Mouse (Mus musculus): ENCODE measurements around the gene Iah1. TPM values are rescaled to one million over a fixed set of nuclear protein-coding genes. Genes with fewer than 3 reads are reported as not detected.

Iah1 gene
- polyA plus RNA-seq, 1 experiment from 2014 or later: 48.5 TPM

GRCm38 (mm10) chr12:21340674-21341073 is 24.5 kb downstream of the Iah1 start:
- H3K27ac ChIP-seq: no peak overlapping the region
- WGBS: 91% methylated on average over 5 of the region's 5 CpGs
- H3K4me2 ChIP-seq: no peak overlapping the region
- no peaks in the 10 kb centered on the region for H3K9me3 ChIP-seq
- no peaks in the 10 kb centered on the region for H3K4me1 ChIP-seq
- H3K4me3 ChIP-seq (replicated peaks): no peak overlapping the region
- H3K36me3 ChIP-seq: peaks cover 19% of the 10 kb centered on the region; the same call in 1 of the 2 replicates
- no peak for ATAC-seq (ENCODE audit: insufficient read depth, low FRiP score, low read depth)
- no peak overlapping the region for H3K9ac ChIP-seq
- H3K27me3 ChIP-seq (replicated peaks): no peaks in the 10 kb centered on the region

DNA sequence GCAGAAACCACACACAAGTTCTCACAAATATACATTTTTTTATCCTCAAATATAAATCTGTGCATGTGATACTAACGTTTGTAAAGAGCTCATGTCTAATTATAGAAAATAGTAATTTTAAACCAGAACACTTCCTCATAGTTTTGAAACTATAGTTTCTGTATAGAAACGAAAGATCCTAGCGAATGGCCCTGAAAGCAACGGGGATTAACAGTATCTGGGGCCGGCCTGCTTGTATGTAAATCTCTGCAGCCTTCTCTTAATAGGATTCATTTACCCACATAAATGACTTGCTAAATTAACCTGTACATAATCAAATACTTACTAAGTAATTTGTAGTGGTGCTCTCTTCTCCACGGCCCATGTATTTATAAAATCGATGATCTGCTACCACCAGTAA is 30.8 kb downstream of the Iah1 start:
- no peak overlapping the region for H3K4me2 ChIP-seq
- no peak overlapping the region for H3K9ac ChIP-seq
- H3K36me3 ChIP-seq: peaks cover 13% of the 10 kb centered on the region
- H3K4me3 ChIP-seq (replicated peaks): no peak overlapping the region
- H3K9me3 ChIP-seq: no peaks in the 10 kb centered on the region
- no peak for ATAC-seq (ENCODE audit: insufficient read depth, low FRiP score, low read depth)
- no peak overlapping the region for H3K27ac ChIP-seq
- H3K27me3 ChIP-seq (replicated peaks): no peaks in the 10 kb centered on the region
- H3K4me1 ChIP-seq: no peaks in the 10 kb centered on the region
- 90% methylated on average over 7 of the region's 7 CpGs for WGBS

DNA sequence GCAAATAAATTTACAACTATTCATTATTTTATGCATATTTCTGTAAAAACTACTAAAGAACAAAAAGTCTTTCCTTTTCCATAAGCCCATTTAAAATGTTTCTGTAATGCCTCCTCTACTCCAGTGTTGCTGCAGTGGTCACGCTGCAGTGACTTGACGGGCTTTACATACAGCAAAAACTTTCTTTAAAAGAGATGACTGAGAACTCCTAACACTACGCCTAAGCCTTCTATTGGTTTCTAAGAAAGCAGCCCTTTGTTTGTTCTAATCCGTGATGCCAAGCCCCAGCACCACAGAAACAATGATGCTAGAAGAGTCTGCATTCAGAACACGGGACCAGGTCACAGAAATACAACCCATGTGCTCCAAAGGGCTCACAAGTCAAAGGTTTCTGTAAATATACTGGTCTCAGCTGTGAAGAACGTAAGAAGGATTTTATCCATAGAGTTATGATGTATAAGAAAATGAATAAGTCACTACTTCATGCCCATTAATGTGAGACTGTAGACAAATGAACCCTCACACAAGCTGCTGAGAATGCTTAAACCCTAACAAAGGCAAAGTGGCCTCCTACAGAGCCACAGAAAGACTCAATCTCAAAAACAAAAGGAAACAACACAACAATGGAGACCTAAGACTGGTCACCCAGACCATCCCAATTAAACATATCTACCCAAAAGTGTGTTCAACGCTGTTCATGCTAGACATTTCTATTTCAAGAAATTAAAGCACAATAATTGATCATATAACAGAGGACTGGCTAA is 34.1 kb downstream of the Iah1 start:
- WGBS: 81% methylated on average over 7 of the region's 7 CpGs
- Histone ChIP-seq H3K4me1 (no peaks in the 10 kb centered on the region), H3K27me3 (replicated peaks) (no peaks in the 10 kb centered on the region), H3K4me3 (replicated peaks) (no peak overlapping the region), H3K36me3 (peaks cover 25% of the 10 kb centered on the region), H3K9me3 (no peaks in the 10 kb centered on the region), H3K4me2 (no peak overlapping the region), H3K9ac (no peak overlapping the region), H3K27ac (no peak overlapping the region)
- ATAC-seq (ENCODE audit: insufficient read depth, low FRiP score, low read depth): no peak

- Histone ChIP-seq H3K27ac (no peak overlapping the region), H3K9ac (no peak overlapping the region), H3K9me3 (no peaks in the 10 kb centered on the region), H3K4me1 (no peaks in the 10 kb centered on the region), H3K4me3 (replicated peaks) (no peak overlapping the region), H3K36me3 (peaks cover 25% of the 10 kb centered on the region), H3K27me3 (replicated peaks) (no peaks in the 10 kb centered on the region), H3K4me2 (no peak overlapping the region)
- 91% methylated on average over 8 of the region's 8 CpGs for WGBS
- no peak for ATAC-seq (ENCODE audit: insufficient read depth, low FRiP score, low read depth)
Measured at GRCm38 (mm10) chr12:21353681-21354080, 37.5 kb downstream of the Iah1 start.

- H3K9ac ChIP-seq: no peak overlapping the region
- H3K27ac ChIP-seq: no peak overlapping the region
- 61% methylated on average over 2 of the region's 2 CpGs for WGBS
- no peaks in the 10 kb centered on the region for H3K36me3 ChIP-seq
- H3K9me3 ChIP-seq: no peaks in the 10 kb centered on the region
- no peak overlapping the region for H3K4me2 ChIP-seq
- peak; percentile 35; the same call in 1 of the 2 replicates for ATAC-seq (ENCODE audit: insufficient read depth, low FRiP score, low read depth)
- peaks cover 5% of the 10 kb centered on the region; the same call in 1 of the 2 replicates for H3K4me1 ChIP-seq
- H3K27me3 ChIP-seq (replicated peaks): no peaks in the 10 kb centered on the region
- H3K4me3 ChIP-seq (replicated peaks): no peak overlapping the region
Measured at GRCm38 (mm10) chr12:21362686-21363085, 46.5 kb downstream of the Iah1 start.

- Histone ChIP-seq H3K4me1 (peaks cover 5% of the 10 kb centered on the region; the same call in 1 of the 2 replicates), H3K9ac (no peak overlapping the region), H3K4me3 (replicated peaks) (no peak overlapping the region), H3K27me3 (replicated peaks) (no peaks in the 10 kb centered on the region), H3K9me3 (no peaks in the 10 kb centered on the region), H3K27ac (no peak overlapping the region; the same call in 1 of the 2 replicates), H3K4me2 (no peak overlapping the region), H3K36me3 (no peaks in the 10 kb centered on the region)
- no peak for ATAC-seq (ENCODE audit: insufficient read depth, low FRiP score, low read depth)
- WGBS: 82% methylated on average over 3 of the region's 3 CpGs
Measured at GRCm38 (mm10) chr12:21363195-21363594, 47.0 kb downstream of the Iah1 start.

- WGBS: 75% methylated on average over 10 of the region's 10 CpGs
- H3K9me3 ChIP-seq: no peaks in the 10 kb centered on the region
- no peak overlapping the region for H3K4me2 ChIP-seq
- ATAC-seq (ENCODE audit: insufficient read depth, low FRiP score, low read depth): no peak
- H3K27me3 ChIP-seq (replicated peaks): no peaks in the 10 kb centered on the region
- no peak overlapping the region for H3K9ac ChIP-seq
- H3K36me3 ChIP-seq: no peaks in the 10 kb centered on the region
- peaks cover 5% of the 10 kb centered on the region; the same call in 1 of the 2 replicates for H3K4me1 ChIP-seq
- H3K27ac ChIP-seq: no peak overlapping the region
- no peak overlapping the region for H3K4me3 ChIP-seq (replicated peaks)
Measured at GRCm38 (mm10) chr12:21364624-21365435, 48.6 kb downstream of the Iah1 start.

DNA sequence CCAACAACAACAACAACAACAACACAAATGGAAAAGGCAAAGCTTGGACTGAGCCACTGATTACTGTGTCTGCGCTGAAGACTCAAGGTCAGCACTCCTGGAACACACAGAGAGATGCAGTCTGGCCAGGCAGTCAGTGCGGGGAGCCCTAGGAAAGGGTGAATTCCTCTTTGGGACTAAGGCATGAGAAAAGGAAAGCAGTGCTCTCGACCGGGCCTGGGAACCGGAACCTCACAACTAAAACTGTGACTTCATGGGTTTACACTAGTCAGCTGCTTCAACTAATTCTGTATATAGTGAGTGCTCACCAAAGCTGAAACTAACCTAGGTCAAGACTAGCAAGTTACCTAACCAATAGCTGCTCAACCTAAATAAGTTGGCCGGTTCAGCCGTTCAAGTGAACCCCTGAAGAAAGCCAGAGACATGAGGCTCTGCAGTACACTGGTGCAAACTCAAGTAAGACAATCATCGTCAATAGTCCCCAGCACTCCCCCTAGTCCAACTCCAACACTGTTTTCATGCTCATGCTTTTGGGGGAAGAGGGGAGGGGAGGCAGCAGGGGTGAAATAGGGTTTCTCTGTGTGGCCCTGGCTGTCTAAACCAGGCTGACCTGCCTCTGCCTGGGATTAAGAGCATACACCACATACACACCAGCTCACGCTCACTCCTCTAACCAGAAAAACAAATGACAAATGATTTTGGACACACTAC is 52.3 kb downstream of the Iah1 start:
- Histone ChIP-seq H3K4me2 (no peak overlapping the region), H3K4me1 (peaks cover 5% of the 10 kb centered on the region; the same call in 1 of the 2 replicates), H3K36me3 (no peaks in the 10 kb centered on the region), H3K27ac (no peak overlapping the region), H3K4me3 (replicated peaks) (no peak overlapping the region), H3K27me3 (replicated peaks) (no peaks in the 10 kb centered on the region), H3K9ac (no peak overlapping the region), H3K9me3 (no peaks in the 10 kb centered on the region)
- no peak for ATAC-seq (ENCODE audit: insufficient read depth, low FRiP score, low read depth)
- WGBS: 86% methylated on average over 9 of the region's 9 CpGs

DNA sequence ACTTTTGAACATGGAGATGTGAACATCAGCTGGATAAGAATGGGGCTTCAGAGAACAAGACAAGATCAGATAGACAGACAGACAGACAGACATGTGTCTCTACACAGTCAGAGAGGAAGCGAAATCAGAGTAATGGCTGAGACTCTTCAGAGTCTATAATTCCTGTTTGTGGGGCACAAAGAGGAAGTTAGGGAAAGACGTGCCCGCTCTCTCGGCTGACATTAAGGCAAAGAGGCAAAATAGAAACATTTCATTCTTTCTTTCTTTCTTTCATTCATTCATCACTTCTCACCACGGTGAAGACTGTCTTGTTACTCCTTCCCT is 52.9 kb downstream of the Iah1 start:
- Histone ChIP-seq H3K4me2 (no peak overlapping the region), H3K9me3 (no peaks in the 10 kb centered on the region), H3K36me3 (no peaks in the 10 kb centered on the region), H3K27me3 (replicated peaks) (no peaks in the 10 kb centered on the region), H3K4me1 (peaks cover 5% of the 10 kb centered on the region; the same call in 1 of the 2 replicates), H3K4me3 (replicated peaks) (no peak overlapping the region), H3K27ac (no peak overlapping the region), H3K9ac (no peak overlapping the region)
- ATAC-seq (ENCODE audit: insufficient read depth, low FRiP score, low read depth): no peak
- WGBS: 88% methylated on average over 5 of the region's 5 CpGs

DNA sequence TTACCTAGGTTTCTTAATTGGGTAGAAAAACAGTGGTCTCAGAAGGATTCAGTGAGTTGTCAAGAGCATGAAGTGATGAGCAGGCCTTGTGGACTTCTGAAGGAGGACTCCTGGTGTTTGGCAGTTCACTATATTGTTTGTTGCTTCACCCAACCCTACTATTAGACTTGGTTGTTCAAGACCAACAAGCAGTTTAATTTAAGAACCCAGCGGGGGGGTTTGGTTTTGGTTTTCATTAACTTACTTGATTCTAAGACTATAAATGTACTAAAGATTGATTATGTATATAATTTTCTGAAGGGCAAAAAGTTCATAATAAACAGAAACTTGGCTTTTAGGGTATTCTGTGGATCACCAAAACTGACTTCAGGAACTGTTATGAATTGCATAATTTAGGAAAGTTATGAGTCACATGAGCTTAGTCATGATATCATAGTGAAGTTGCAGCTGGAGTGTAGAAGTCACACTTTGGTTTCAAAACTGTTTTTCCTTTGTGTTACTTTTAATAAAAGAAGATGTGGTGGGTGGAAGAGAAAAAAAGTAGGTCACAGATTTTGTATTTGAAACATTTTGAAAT is 53.9 kb downstream of the Iah1 start:
- Histone ChIP-seq H3K27me3 (replicated peaks) (no peaks in the 10 kb centered on the region), H3K36me3 (no peaks in the 10 kb centered on the region), H3K27ac (no peak overlapping the region), H3K4me3 (replicated peaks) (no peak overlapping the region), H3K4me1 (no peaks in the 10 kb centered on the region), H3K9ac (no peak overlapping the region), H3K9me3 (no peaks in the 10 kb centered on the region), H3K4me2 (no peak overlapping the region)
- 93% methylated on average over 1 of the region's 1 CpGs for WGBS
- no peak for ATAC-seq (ENCODE audit: insufficient read depth, low FRiP score, low read depth)

DNA sequence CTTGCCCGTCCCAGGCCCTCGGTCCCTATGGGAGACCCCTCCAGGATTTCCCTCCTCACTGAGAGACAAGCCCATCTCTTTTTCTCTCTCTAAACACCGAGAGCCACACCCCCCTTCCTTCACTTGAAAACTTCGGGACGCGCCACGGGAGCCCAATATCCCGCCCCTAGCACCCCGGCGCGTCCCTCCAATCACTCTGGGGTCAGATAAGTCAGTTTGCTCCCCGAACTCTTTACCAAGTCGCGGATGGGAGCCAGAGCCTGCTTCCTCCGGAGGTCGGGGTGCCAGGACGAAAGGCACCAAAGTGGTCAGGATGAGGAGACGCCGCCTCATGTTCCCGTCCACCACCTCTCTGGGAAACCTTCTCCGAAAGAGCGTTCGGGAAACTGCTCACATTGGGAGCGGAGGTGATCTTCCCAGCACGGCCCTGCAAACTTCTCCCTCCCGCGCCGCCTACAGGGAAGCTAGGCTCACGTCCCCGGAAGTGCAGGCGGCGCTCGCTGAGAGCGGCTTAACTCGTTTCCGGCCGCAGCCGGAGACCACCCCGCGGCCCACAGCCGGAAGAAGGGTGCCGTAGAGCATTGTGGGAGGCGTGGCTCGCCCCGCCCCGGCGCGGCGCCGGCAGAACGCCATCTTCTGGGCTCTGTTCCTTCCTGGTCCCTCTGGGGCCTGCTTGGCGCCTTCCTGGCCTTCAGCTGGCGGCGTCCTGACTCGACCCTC is 57.1 kb downstream of the Iah1 start, which contains the start of gene Adam17:
Adam17 (minus strand) TSS at position 533 of the 720 bp plus-strand sequence.
- Histone ChIP-seq H3K9me3 (no peaks in the 10 kb centered on the region), H3K27ac (peak within 1 kb of the TSS; percentile 97), H3K27me3 (replicated peaks) (no peaks in the 10 kb centered on the region), H3K36me3 (no peaks in the 10 kb centered on the region), H3K4me2 (peak within 1 kb of the TSS; percentile 67), H3K4me1 (no peaks in the 10 kb centered on the region), H3K9ac (peak within 1 kb of the TSS; percentile 83), H3K4me3 (replicated peaks) (peak within 1 kb of the TSS; percentile 69)
- peak; percentile 98 for ATAC-seq (ENCODE audit: insufficient read depth, low FRiP score, low read depth)
- under 1% methylated on average over 55 of the region's 55 CpGs for WGBS

Measured in stomach, embryonic 15.5 days (tissue).